Mouse (Mus musculus): Measurements from ENCODE around the gene Atp8a2.

DNA sequence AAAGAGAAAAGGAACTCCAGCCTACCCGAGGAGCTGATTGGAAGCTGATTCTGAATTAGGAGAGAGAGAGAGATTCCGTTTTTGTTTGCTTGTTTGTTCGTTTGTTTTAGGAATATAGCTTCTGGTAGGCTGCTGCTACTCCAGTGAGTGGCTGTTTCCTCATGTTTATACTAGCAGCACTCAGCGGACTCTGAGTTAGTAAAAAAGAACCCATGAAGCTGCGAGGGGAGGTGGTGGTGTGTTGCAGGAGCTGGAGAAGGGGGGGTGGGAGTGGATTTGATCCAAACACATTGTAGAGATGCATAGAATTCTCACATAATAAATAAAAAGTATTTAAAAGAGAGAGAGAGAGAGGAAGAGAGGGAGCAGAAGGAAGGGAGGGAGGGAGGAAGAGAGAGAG lies 367.4 kb downstream of the Atp8a2 start:
- TF ChIP-seq POLR2A (IDR thresholded peaks at IDR 0.05; ENCODE audit: borderline replicate concordance, low read depth, low read length), result no peak
- no peak for TF ChIP-seq CTCF (IDR thresholded peaks at IDR 0.05; ENCODE audit: low read depth, low read length)
